Mouse (Mus musculus) intestine, embryonic 16.5 days (tissue): ENCODE measurements around the gene Pradc1. TPM values are rescaled to one million over a fixed set of nuclear protein-coding genes. Genes with fewer than 3 reads are reported as not detected.

Experiments used
- ATAC-seq: fragments of 200-750 bp; cut with Nextera tagmentation; 2 replicates; pipeline ENCODE4 v1.8.0; 2017; ENCODE audit warnings: moderate TSS enrichment, moderate library complexity
- H3K27ac ChIP-seq: fragments of 300-500 bp; sonication (generic); 2 replicates; pipeline ENCODE4 v1.5.1; 2014; ENCODE audit warnings: mild to moderate bottlenecking, low read length
- H3K27me3 ChIP-seq: fragments of 300-500 bp; sonication (generic); replicated peaks from 2 replicates; pipeline ENCODE4 v1.6.1; 2014; ENCODE audit warnings: low read length, control low read depth, mixed read lengths; ENCODE audit not compliant: control insufficient read depth, insufficient read depth
- H3K36me3 ChIP-seq: fragments of 300-500 bp; sonication (generic); 2 replicates; pipeline ENCODE4 v1.6.1; 2014; ENCODE audit warnings: low read length, control low read depth; ENCODE audit not compliant: control insufficient read depth, insufficient read depth
- H3K4me1 ChIP-seq: fragments of 300-500 bp; sonication (generic); 2 replicates; pipeline ENCODE4 v1.6.1; 2014; ENCODE audit warnings: low read length, control low read depth, mixed read lengths; ENCODE audit not compliant: control insufficient read depth, insufficient read depth
- H3K4me2 ChIP-seq: fragments of 300-500 bp; sonication (generic); 2 replicates; pipeline ENCODE4 v1.6.1; 2014; ENCODE audit warnings: low read depth, low read length, control low read depth
- H3K4me3 ChIP-seq: fragments of 300-500 bp; sonication (generic); 2 replicates; pipeline ENCODE4 v1.5.1; 2014; ENCODE audit warnings: mild to moderate bottlenecking, low read length
- H3K9ac ChIP-seq: fragments of 300-500 bp; sonication (generic); 2 replicates; pipeline ENCODE4 v1.6.1; 2014; ENCODE audit warnings: low read depth, low read length
- H3K9me3 ChIP-seq: fragments of 300-500 bp; sonication (generic); 2 replicates; pipeline ENCODE4 v1.6.1; 2016; ENCODE audit warnings: low read length, control low read depth; ENCODE audit not compliant: control insufficient read depth
- WGBS: fragments of 180-500 bp; shearing (Covaris S2); extraction: QIAGEN DNeasy Blood & Tissue Kit; methylation state at CpG from one replicate; pipeline ENCODE4 v1.1.7; 2014; 5-methylcytosine and 5-hydroxymethylcytosine counted together
- polyA plus RNA-seq: library from polyadenylated mRNA; unstranded; fragments of >200 nt; fragmentation: Nextera tagmentation; extraction: Ambion mirVana; gene quantifications from 2 replicates; pipeline ENCODE4 v1.2.1, GENCODE M21; 2015

Gene Pradc1
- polyA plus RNA-seq, 1 experiment from 2014 or later: 41.2 TPM

DNA sequence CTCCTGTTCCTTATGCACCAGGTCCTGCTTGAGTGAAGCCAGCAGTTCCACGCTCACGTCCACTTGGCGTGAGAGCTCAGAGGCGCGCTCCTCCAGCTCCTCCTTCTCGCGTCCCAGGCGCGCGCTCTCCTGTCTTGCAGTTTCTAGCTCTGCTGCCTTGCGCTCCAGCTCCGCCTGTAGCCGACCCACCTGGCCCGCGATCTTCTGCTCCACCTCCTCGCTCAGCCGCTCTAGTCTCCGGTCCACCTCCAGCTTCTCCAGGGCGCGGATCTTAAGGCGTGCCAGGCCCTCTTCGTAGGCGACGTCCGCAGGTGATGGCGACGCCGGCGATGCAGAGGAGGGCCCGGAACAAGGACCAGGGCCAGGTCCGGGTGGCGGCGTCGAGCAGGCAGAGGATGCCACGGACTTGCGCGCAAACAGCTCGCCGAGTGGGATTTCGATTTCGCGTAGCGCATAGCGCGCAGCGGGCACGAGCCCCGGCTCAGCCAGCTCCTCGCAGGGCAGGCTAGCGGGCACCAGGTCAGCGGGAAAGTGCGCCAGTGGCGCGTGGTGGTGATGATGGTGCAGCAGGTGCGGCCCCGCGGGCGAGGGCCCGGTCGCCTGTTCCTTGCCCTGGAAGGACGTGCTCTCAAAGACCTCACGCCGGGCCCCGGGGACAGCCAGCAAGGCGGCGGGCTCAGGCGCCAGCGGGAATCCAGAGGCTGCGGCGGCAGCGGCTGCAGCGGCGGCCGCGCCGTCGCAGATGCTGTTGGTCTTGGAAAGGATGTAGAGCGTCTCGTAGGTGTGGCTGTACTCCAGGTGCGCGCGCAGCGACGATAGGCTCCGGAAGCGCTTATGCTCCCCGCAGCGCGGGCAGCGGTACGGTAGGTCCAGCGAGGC lies 32.3 kb upstream of the Pradc1 start:
- WGBS: 2% methylated on average over 80 of the region's 92 CpGs
- peaks cover 11% of the 10 kb centered on the region for H3K4me1 ChIP-seq
- H3K9ac ChIP-seq: no peak overlapping the region
- H3K27me3 ChIP-seq: peaks cover 33% of the 10 kb centered on the region
- H3K9me3 ChIP-seq: no peaks in the 10 kb centered on the region
- ATAC-seq: peak; percentile 58; the same call in 1 of the 2 replicates
- no peak overlapping the region for H3K27ac ChIP-seq
- peak overlapping the region; percentile 47 for H3K4me3 ChIP-seq
- H3K4me2 ChIP-seq: peak overlapping the region; percentile 56
- H3K36me3 ChIP-seq: no peaks in the 10 kb centered on the region

DNA sequence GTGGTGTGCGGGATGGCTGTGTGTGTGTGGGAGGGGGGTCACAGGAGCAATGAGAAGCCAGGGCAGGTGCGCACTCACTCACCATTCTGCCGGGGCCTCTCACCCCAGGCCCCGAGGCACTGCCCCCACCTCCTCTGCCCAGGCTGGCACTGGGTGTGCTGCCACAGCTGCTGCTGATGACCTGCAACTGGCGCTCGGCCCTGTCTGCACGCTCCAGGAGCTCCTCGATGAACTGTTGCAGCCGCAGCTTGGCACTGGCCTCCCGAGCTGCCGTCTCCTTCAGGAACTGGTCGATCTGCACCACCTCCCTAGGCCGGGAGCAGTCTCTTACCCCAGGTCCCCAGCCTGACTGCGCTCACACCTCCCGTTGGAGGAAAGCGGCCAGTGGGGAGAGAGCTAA lies 28.9 kb upstream of the Pradc1 start:
- Histone ChIP-seq H3K27me3 (peaks cover 35% of the 10 kb centered on the region), H3K27ac (no peak overlapping the region), H3K4me1 (peaks cover 11% of the 10 kb centered on the region), H3K4me2 (no peak overlapping the region), H3K36me3 (no peaks in the 10 kb centered on the region), H3K4me3 (no peak overlapping the region), H3K9me3 (no peaks in the 10 kb centered on the region), H3K9ac (no peak overlapping the region)
- 63% methylated on average over 16 of the region's 16 CpGs for whole genome bisulfite sequencing
- no peak for ATAC-seq

DNA sequence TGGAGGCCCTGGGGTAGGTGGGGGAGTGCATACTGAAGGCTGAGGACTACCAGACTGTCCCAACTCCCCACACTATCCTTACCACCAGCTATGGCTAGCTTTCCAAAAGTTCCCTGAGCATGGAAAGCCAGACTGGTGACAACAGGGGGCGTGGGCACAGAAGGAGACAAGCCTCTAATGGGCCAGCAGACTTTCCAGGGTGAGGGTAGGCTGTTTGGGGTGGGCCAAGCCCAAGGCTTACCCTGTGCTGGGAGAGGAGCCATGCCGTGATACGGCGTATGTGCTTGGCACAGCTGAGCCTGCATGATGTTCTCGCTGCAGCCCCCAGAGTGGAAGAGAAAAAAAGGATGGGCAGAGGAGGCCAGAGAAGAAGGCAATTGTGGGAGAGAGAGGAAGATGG lies 28.2 kb upstream of the Pradc1 start:
- ATAC-seq: no peak
- WGBS: 81% methylated on average over 5 of the region's 5 CpGs

DNA sequence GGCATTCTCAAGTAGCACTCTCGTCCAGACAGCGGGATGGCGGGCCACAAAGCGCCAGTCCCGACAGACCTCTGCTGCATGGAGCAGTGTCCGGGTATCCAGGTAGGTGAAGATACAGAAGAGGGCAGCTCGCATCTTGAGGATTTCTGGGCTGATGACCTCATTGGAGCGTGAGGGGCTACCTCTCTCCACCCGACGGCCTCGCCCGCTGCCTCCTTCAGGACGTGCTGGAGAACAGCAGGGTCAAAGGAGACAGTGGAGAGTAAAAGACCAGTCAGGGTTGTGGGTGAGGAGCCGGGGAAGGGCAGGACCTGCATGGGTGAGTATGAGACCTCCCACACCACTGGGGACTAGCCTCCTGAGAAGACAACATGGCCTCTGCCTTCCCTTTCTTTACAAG lies 26.6 kb upstream of the Pradc1 start:
- ATAC-seq: no peak
- H3K9me3 ChIP-seq: no peaks in the 10 kb centered on the region
- 38% methylated on average over 14 of the region's 14 CpGs for WGBS
- H3K36me3 ChIP-seq: no peaks in the 10 kb centered on the region
- H3K27ac ChIP-seq: no peak overlapping the region
- no peak overlapping the region for H3K9ac ChIP-seq
- no peaks in the 10 kb centered on the region for H3K4me1 ChIP-seq
- H3K4me2 ChIP-seq: no peak overlapping the region
- no peak overlapping the region for H3K4me3 ChIP-seq
- H3K27me3 ChIP-seq: peaks cover 15% of the 10 kb centered on the region; the same call in 1 of the 2 replicates

More for the DNA sequence above, 28.2 kb upstream of the Pradc1 start:
- Histone ChIP-seq H3K4me2 (no peak overlapping the region), H3K4me1 (peaks cover 11% of the 10 kb centered on the region), H3K9me3 (no peaks in the 10 kb centered on the region), H3K9ac (no peak overlapping the region), H3K36me3 (no peaks in the 10 kb centered on the region), H3K4me3 (no peak overlapping the region), H3K27me3 (peaks cover 31% of the 10 kb centered on the region), H3K27ac (no peak overlapping the region)

DNA sequence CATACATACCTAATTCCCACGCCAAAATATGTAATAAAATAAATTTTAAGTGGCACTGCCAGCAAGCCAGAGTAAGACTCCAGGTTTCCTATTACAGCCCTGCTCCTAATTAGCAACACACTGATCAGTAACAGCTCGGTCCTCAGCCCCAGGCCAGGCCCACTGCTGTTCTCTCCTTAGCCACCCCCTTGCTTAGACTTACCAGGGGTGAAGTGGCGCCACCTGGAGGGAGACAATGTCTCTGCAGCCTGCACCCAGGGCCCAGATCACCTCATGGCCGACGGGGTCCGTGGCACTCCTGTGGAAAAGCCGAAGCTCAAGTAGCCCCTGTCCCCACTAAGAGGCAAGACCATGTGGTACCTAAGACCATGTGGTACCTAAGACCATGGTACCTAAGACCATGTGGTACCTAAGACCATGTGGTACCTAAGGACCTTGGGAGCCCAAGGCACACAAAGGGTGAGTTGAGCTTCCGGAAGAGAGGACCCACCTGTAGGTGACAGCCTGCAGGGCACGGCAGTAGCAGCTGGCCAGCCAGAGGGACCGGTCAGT lies 25.7 kb upstream of the Pradc1 start:
- H3K4me2 ChIP-seq: no peak overlapping the region
- H3K4me1 ChIP-seq: no peaks in the 10 kb centered on the region
- 31% methylated on average over 10 of the region's 10 CpGs for WGBS
- no peaks in the 10 kb centered on the region for H3K9me3 ChIP-seq
- H3K9ac ChIP-seq: no peak overlapping the region
- no peaks in the 10 kb centered on the region for H3K36me3 ChIP-seq
- H3K27me3 ChIP-seq: peaks cover 13% of the 10 kb centered on the region; the same call in 1 of the 2 replicates
- H3K4me3 ChIP-seq: no peak overlapping the region
- ATAC-seq: no peak
- H3K27ac ChIP-seq: no peak overlapping the region

DNA sequence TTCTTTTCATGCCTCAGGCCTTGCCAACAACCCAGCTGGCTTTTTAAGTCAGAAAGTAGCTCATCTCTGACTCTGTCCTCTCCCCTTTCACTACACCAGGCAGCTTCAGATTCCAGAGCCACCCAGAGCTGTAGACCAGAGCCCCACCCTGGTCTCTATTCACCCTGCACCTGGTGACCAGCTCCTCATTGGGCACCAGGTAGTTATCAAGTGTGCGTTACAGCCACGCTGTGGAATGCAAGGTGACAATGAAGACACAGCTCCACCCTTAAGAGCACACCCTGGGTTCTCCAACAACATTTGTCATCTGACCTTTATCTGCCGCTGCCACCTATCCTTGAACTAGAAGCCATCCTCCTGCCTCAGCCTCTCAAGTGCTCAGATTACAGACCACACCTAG lies 23.8 kb upstream of the Pradc1 start:
- no peak overlapping the region for H3K27ac ChIP-seq
- no peak overlapping the region for H3K4me2 ChIP-seq
- H3K36me3 ChIP-seq: no peaks in the 10 kb centered on the region
- H3K9me3 ChIP-seq: no peaks in the 10 kb centered on the region
- H3K27me3 ChIP-seq: peaks cover 8% of the 10 kb centered on the region; the same call in 1 of the 2 replicates
- WGBS: 80% methylated on average over 3 of the region's 3 CpGs
- no peak overlapping the region for H3K9ac ChIP-seq
- no peak overlapping the region for H3K4me3 ChIP-seq
- H3K4me1 ChIP-seq: no peaks in the 10 kb centered on the region
- ATAC-seq: no peak

DNA sequence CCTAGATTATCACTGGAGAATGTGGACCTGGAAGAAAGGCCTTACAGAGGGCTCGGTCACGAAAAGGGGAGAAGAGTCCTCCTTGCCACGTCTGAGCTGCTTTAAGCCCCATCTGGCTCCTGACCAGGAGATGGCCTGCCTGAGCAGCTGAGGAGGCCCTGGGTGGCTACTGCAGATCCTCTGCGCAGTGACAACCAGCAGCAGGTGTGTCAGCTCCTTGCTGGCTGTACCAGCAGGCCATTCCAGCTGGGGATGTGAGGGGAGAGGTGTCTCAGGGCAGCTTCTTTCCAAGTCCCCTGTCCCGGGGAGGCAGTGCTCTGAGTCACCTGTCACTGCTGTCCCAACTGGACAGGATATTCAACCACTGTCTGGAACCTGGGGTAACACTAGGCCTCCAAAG lies 20.8 kb upstream of the Pradc1 start:
- H3K27ac ChIP-seq: no peak overlapping the region
- peaks cover under 1% of the 10 kb centered on the region; the same call in 1 of the 2 replicates for H3K27me3 ChIP-seq
- ATAC-seq: no peak
- peaks cover 5% of the 10 kb centered on the region for H3K36me3 ChIP-seq
- no peak overlapping the region for H3K4me2 ChIP-seq
- no peaks in the 10 kb centered on the region for H3K9me3 ChIP-seq
- 51% methylated on average over 5 of the region's 5 CpGs for WGBS
- no peak overlapping the region for H3K9ac ChIP-seq
- no peak overlapping the region for H3K4me3 ChIP-seq
- H3K4me1 ChIP-seq: no peaks in the 10 kb centered on the region

DNA sequence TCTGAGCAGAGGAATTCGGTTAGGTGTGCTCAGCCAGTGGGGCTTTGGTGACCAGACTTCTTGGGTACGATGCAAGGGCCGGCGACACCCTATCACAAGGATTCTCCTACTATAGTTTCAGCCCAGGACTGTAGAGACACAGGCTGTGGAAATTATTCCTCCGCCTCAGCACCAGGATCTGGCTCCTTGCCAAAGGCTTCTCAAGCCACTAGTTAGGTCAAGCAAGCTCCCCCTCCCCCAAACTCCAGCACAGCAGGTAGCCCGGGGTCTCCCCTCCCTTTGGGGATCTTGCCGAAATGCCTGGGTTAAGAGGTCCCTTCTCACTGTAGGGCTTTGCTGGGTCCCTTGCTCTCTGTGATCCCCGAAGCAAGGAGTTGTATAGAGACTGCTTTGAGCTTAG lies 20.2 kb upstream of the Pradc1 start:
- Histone ChIP-seq H3K9ac (no peak overlapping the region), H3K4me2 (no peak overlapping the region), H3K4me3 (no peak overlapping the region), H3K4me1 (no peaks in the 10 kb centered on the region), H3K9me3 (no peaks in the 10 kb centered on the region), H3K36me3 (peaks cover 8% of the 10 kb centered on the region), H3K27ac (no peak overlapping the region), H3K27me3 (no peaks in the 10 kb centered on the region)
- no peak for ATAC-seq
- WGBS: 63% methylated on average over 8 of the region's 8 CpGs

DNA sequence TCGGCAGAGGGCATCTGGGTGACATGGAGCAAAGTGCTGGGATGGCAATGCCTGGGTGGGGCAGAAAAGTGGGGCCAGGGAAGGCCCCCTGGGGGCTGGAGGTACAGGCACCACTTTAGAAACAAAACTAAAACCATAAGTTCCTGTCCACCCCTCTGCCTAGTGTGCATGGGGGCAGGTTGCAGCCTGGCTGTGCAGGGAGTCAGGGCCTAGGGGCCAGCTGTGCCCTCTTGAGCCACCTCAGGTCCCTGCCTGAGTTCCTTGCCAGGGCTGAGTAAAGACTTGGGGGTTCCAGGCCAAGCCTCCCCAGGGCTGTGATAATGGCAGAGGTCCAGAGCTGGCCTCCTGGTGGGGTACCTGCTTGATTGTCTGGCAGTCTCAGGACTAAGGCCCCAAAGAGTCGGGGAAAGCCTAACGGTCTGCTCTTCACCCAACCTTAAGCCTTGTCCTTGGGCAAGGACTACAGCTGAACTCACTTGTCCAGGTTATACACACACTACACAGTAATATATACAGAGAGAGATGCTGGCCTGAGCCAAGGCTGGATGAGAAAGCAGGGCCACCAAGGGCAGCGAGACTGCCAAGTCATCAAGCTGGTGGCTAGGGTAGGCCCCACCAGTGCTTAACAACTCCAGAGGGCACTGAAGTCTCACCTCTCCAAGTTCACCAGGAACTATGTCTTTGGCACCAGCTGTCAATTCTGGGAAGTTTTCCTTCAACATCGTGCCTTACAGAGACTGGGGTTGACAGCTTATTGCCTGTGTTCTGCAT lies 18.1 kb upstream of the Pradc1 start:
- 76% methylated on average over 5 of the region's 5 CpGs for WGBS
- H3K4me2 ChIP-seq: no peak overlapping the region
- no peak overlapping the region for H3K9ac ChIP-seq
- H3K27me3 ChIP-seq: no peaks in the 10 kb centered on the region
- no peaks in the 10 kb centered on the region for H3K4me1 ChIP-seq
- no peaks in the 10 kb centered on the region for H3K9me3 ChIP-seq
- ATAC-seq: peak; percentile 36; the same call in 1 of the 2 replicates
- no peak overlapping the region for H3K4me3 ChIP-seq
- peaks cover 20% of the 10 kb centered on the region for H3K36me3 ChIP-seq
- H3K27ac ChIP-seq: no peak overlapping the region
